Mouse (Mus musculus): ENCODE measurements around the gene Atpaf2. TPM values are rescaled to one million over a fixed set of nuclear protein-coding genes. Genes with fewer than 3 reads are reported as not detected.

The Atpaf2 gene
- total and polyA plus RNA-seq, 3 experiments: 47.8 to 79.2 (median 78.6) TPM

DNA sequence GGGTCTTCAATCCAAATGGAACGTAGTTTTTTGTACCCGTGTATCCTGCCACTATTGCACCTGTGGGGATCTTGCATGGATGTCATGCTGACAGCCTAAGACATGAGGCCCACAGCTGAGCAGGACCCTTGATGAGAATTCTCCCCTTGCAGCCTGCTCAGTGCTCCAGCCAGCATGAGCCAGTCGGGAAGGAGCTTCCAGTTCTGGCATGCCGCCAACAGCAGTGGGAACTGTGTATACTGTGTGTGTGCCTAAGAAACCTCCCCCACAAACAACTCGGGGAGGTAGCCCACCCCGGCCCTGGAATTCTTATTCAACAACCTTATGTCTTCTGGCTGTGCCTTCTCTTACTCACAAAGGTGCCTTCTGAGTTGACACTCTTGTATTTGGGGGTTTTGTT is 21.7 kb downstream of the Atpaf2 start:
- peaks cover 14 to 45% of the 10 kb centered on the region in 2 experiments for H3K36me3 ChIP-seq (replicated peaks in 1 of 2; ENCODE audit: control insufficient read depth in 1 of 2, insufficient read depth in 1 of 2, low read length in 1 of 2)
- no peaks in the 10 kb centered on the region for H3K9me3 ChIP-seq (replicated peaks; ENCODE audit: low read length)
- no peak for TF ChIP-seq POLR2AphosphoS2 (IDR thresholded peaks at IDR 0.05; ENCODE audit: low read depth, low read length)
- no peak for TF ChIP-seq JUND (conservative IDR thresholded peaks at IDR 0.05; ENCODE audit: low read depth, low read length)
- TF ChIP-seq MAZ (IDR thresholded peaks at IDR 0.05; ENCODE audit: low read depth, low read length): no peak
- no peak for TF ChIP-seq IRF4 (IDR thresholded peaks at IDR 0.05; ENCODE audit: low read depth, low read length)
- no peak for TF ChIP-seq USF1 (IDR thresholded peaks at IDR 0.05; ENCODE audit: low read depth, low read length)
- no peak for TF ChIP-seq ZC3H11A (IDR thresholded peaks at IDR 0.05; ENCODE audit: low read depth, low read length)
- TF ChIP-seq CTCF (conservative IDR thresholded peaks at IDR 0.05 in 1 of 2, IDR thresholded peaks at IDR 0.05 in 1 of 2; ENCODE audit: low read depth in 2 of 2, low read length in 2 of 2): no peak
- TF ChIP-seq USF2 (conservative IDR thresholded peaks at IDR 0.05; ENCODE audit: low read depth, low read length): no peak
- H3K79me2 ChIP-seq (replicated peaks; ENCODE audit: control insufficient read depth, extremely low read depth, insufficient read depth, poor library complexity, severe bottlenecking): no peaks in the 10 kb centered on the region
- no peaks in the 10 kb centered on the region for H3K4me1 ChIP-seq (ENCODE audit: control insufficient read depth in 1 of 2, insufficient read depth in 2 of 2)
- H3K4me3 ChIP-seq (replicated peaks in 1 of 3; ENCODE audit: low read depth in 2 of 3, low read length in 2 of 3, poor library complexity in 1 of 3): no peak overlapping the region
- no peaks in the 10 kb centered on the region for H3K27me3 ChIP-seq (replicated peaks)
- H3K27ac ChIP-seq (ENCODE audit: insufficient read depth, low read depth): no peak overlapping the region
- dilution Hi-C loops (cut with MboI; ENCODE audit: extremely low pct_ligation_motif_present, extremely low pct_unique_long_range_greater_than_20kb, low sequenced_read_pairs): no loop called here
- no peak overlapping the region for H3K9ac ChIP-seq (ENCODE audit: insufficient read depth, low read depth)
- no peak overlapping the region for H3K4me2 ChIP-seq (ENCODE audit: insufficient read depth, low read depth, poor library complexity, severe bottlenecking)
- no peak for DNase-seq (ENCODE audit: extremely low read depth)
- in situ Hi-C loops (cut with MboI; ENCODE audit: low pct_ligation_motif_present, low pct_unique_long_range_greater_than_20kb, low sequenced_read_pairs): loop anchor here (5.0 kb wide), 1 partner anchor 34 kb away; no protein-coding TSS in a partner anchor

DNA sequence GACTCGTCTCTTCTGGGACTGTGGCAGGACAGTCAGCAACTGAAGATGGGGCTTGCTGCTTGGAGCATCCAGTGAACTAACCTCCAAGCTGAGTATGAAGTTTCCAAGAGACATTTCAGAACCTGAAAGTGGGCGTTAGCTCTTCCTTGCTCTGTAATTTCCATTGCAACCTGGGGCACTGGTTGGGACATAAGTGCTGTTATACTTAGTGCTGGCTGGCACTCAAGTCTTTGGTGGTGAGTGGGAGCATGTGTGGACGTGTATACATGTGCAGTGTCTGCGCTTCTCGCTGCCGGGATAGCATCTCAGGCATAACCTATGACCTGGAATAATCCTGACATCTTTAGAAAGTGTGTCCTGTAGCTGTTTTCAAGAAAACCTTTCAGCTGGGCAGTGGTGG is 26.9 kb downstream of the Atpaf2 start:
- no peaks in the 10 kb centered on the region for H3K79me2 ChIP-seq (replicated peaks; ENCODE audit: control insufficient read depth, extremely low read depth, insufficient read depth, poor library complexity, severe bottlenecking)
- no peaks in the 10 kb centered on the region for H3K9me3 ChIP-seq (replicated peaks; ENCODE audit: low read length)
- no peak overlapping the region for H3K9ac ChIP-seq (ENCODE audit: insufficient read depth, low read depth)
- H3K27me3 ChIP-seq (replicated peaks): no peaks in the 10 kb centered on the region
- no peak for DNase-seq (ENCODE audit: extremely low read depth)
- dilution Hi-C loops (cut with MboI; ENCODE audit: extremely low pct_ligation_motif_present, extremely low pct_unique_long_range_greater_than_20kb, low sequenced_read_pairs): no loop called here
- no peak overlapping the region for H3K4me3 ChIP-seq (replicated peaks in 1 of 3; ENCODE audit: low read depth in 2 of 3, low read length in 2 of 3, poor library complexity in 1 of 3)
- no peak overlapping the region for H3K27ac ChIP-seq (ENCODE audit: insufficient read depth, low read depth)
- H3K36me3 ChIP-seq (replicated peaks in 1 of 2; ENCODE audit: control insufficient read depth in 1 of 2, insufficient read depth in 1 of 2, low read length in 1 of 2): peaks cover 0 to 10% of the 10 kb centered on the region in 2 experiments
- in situ Hi-C loops (cut with MboI; ENCODE audit: low pct_ligation_motif_present, low pct_unique_long_range_greater_than_20kb, low sequenced_read_pairs): no loop called here
- peaks cover 7 to 21% of the 10 kb centered on the region in 2 experiments; a peak in 3 of 4 replicates for H3K4me1 ChIP-seq (ENCODE audit: control insufficient read depth in 1 of 2, insufficient read depth in 2 of 2)
- H3K4me2 ChIP-seq (ENCODE audit: insufficient read depth, low read depth, poor library complexity, severe bottlenecking): no peak overlapping the region
- TF ChIP-seq TCF12 (IDR thresholded peaks at IDR 0.05; ENCODE audit: low read depth, low read length): no peak
- no peak for TF ChIP-seq IRF4 (IDR thresholded peaks at IDR 0.05; ENCODE audit: low read depth, low read length)
- no peak for TF ChIP-seq CTCF (conservative IDR thresholded peaks at IDR 0.05 in 1 of 2, IDR thresholded peaks at IDR 0.05 in 1 of 2; ENCODE audit: low read depth in 2 of 2, low read length in 2 of 2)

DNA sequence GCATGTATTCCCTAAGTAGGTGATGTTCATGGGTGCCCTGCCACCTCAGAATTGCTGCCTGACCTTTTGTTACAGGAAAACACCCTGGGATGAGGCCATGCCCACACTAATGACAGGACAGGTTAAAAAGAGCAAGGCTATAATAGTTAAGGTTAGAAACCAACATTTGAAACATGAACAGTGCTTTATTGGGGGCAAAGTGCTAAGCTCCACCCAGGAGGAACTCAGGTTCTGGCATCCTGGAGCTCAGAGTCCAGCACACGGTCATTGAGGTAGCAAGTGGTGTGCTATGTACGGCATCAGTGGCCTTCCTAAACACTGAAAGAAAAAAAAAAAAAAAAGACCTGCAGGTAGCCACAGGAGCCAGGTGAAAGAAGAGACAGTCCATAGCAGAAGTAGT is 30.3 kb downstream of the Atpaf2 start:
- in situ Hi-C loops (cut with MboI; ENCODE audit: low pct_ligation_motif_present, low pct_unique_long_range_greater_than_20kb, low sequenced_read_pairs): no loop called here
- no peaks in the 10 kb centered on the region for H3K9me3 ChIP-seq (replicated peaks; ENCODE audit: low read length)
- H3K4me1 ChIP-seq (ENCODE audit: control insufficient read depth in 1 of 2, insufficient read depth in 2 of 2): peaks cover 7 to 21% of the 10 kb centered on the region in 2 experiments; a peak in 3 of 4 replicates
- no peaks in the 10 kb centered on the region for H3K79me2 ChIP-seq (replicated peaks; ENCODE audit: control insufficient read depth, extremely low read depth, insufficient read depth, poor library complexity, severe bottlenecking)
- dilution Hi-C loops (cut with MboI; ENCODE audit: extremely low pct_ligation_motif_present, extremely low pct_unique_long_range_greater_than_20kb, low sequenced_read_pairs): no loop called here
- no peaks in the 10 kb centered on the region for H3K36me3 ChIP-seq (replicated peaks in 1 of 2; ENCODE audit: control insufficient read depth in 1 of 2, insufficient read depth in 1 of 2, low read length in 1 of 2)
- H3K4me2 ChIP-seq (ENCODE audit: insufficient read depth, low read depth, poor library complexity, severe bottlenecking): no peak overlapping the region
- no peak overlapping the region for H3K4me3 ChIP-seq (replicated peaks in 1 of 3; ENCODE audit: low read depth in 2 of 3, low read length in 2 of 3, poor library complexity in 1 of 3)
- DNase-seq (ENCODE audit: extremely low read depth): no peak
- no peak overlapping the region for H3K9ac ChIP-seq (ENCODE audit: insufficient read depth, low read depth)
- H3K27me3 ChIP-seq (replicated peaks): no peaks in the 10 kb centered on the region
- TF ChIP-seq RAD21 (IDR thresholded peaks at IDR 0.05; ENCODE audit: low read depth, low read length) (no peak), HCFC1 (IDR thresholded peaks at IDR 0.05; ENCODE audit: low read depth, low read length) (no peak), BHLHE40 (IDR thresholded peaks at IDR 0.05; ENCODE audit: low read depth, low read length) (no peak), IRF4 (IDR thresholded peaks at IDR 0.05; ENCODE audit: low read depth, low read length) (no peak), MYC (IDR thresholded peaks at IDR 0.05; ENCODE audit: low read depth, low read length) (no peak), UBTF (IDR thresholded peaks at IDR 0.05; ENCODE audit: low read depth, low read length) (no peak), ZNF384 (IDR thresholded peaks at IDR 0.05; ENCODE audit: low read depth, low read length) (no peak), KAT2A (IDR thresholded peaks at IDR 0.05; ENCODE audit: insufficient replicate concordance, low read length) (no peak), POLR2AphosphoS2 (IDR thresholded peaks at IDR 0.05; ENCODE audit: low read depth, low read length) (no peak), GABPA (IDR thresholded peaks at IDR 0.05; ENCODE audit: insufficient replicate concordance, low read depth, low read length) (no peak), CHD1 (IDR thresholded peaks at IDR 0.05; ENCODE audit: low read depth, low read length) (no peak), NELFE (IDR thresholded peaks at IDR 0.05; ENCODE audit: low read depth, low read length) (no peak), JUN (IDR thresholded peaks at IDR 0.05; ENCODE audit: insufficient read depth, low read depth, low read length) (no peak), EP300 (IDR thresholded peaks at IDR 0.05; ENCODE audit: low read length) (no peak), USF1 (IDR thresholded peaks at IDR 0.05; ENCODE audit: low read depth, low read length) (no peak)
- no peak overlapping the region for H3K27ac ChIP-seq (ENCODE audit: insufficient read depth, low read depth)

All from CH12.LX (cell line).